Mouse (Mus musculus): ENCODE results near the gene Med29. TPM values are rescaled to one million over a fixed set of nuclear protein-coding genes. Genes with fewer than 3 reads are reported as not detected.

Med29 gene
- polyA plus RNA-seq, 1 experiment from 2014 or later = 60.2 TPM

DNA sequence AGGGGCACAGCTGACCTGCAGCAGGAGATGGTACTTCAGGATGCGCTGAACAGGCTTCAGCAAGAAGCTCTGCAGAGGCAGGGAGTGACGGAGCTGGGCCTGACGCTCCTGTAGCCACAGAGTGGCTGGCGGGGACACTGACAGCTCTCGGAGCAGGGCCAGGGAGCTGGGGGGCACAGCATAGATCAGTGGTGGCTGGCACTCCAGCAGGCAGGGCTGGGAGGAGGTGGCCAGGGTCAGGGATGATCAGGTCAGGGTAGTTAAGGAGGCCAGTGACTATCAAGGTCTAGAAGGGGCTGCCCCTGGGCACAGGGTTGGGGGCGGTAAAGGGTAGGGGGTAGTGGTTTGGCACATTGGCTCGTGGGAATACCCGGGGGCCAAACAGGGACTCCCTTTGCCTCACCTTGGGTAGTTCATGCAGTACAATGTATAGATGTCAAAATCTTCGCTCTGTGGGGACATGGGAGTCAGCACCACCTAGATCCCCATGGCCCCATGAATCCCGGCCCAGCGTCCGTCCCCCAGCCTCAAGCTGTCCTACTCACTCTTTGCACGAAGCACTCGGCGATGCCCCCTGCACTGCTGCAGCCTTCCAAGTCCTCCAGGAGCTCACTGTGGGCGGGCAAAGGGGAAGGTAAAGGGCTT, 24.1 kb downstream of the Med29 start:
- Histone ChIP-seq H3K9me3 (ENCODE audit: control insufficient read depth, low read length) (no peaks in the 10 kb centered on the region), H3K4me1 (replicated peaks; ENCODE audit: control insufficient read depth, insufficient read depth, low read length) (peaks cover 17% of the 10 kb centered on the region), H3K27me3 (replicated peaks; ENCODE audit: control insufficient read depth, insufficient read depth, low read length) (no peaks in the 10 kb centered on the region), H3K9ac (ENCODE audit: low read length) (no peak overlapping the region), H3K36me3 (ENCODE audit: control insufficient read depth, insufficient read depth, low read length) (peaks cover 69% of the 10 kb centered on the region), H3K4me3 (ENCODE audit: low read depth, low read length) (no peak overlapping the region), H3K27ac (ENCODE audit: low read depth) (no peak overlapping the region), H3K4me2 (ENCODE audit: low read length) (no peak overlapping the region)
- DNase-seq (ENCODE audit: low spot score) (no peak), ATAC-seq (replicated peaks; ENCODE audit: low FRiP score, low TSS enrichment, low read depth) (no peak)
- WGBS = 89% methylated on average over 16 of the region's 16 CpGs

DNA sequence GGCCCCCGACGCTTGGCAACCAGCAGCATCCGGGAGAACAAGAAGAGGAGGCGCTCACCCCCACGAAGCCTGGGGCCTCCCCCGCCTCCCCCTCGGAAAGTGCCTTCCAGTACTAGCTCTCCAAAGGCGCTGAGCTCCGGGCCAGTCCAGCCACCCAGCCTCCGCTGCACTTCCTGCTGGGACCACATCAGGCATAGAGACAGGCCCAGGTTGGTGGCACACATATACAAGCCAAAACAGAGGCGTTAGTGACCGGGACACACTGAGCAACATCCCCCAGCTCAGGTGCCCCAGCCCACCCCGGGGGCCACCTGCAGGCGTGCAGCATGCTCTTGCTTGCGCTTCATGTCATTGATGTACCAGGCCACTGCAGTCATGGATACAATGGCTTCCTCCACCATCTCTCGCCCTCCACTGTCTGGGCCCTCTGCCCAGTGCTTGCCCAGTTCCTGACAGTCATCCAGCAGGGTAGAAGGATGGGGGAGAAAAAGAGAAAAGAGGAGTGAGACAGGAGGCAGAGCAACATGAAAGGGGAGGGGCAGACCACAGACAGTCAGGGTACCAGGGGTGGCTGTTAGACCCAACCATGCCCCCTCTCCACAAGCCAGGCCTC, 24.7 kb downstream of the Med29 start:
- ATAC-seq (replicated peaks; ENCODE audit: low FRiP score, low TSS enrichment, low read depth) (no peak), DNase-seq (ENCODE audit: low spot score) (no peak)
- no peak overlapping the region for H3K4me2 ChIP-seq (ENCODE audit: low read length)
- WGBS = 94% methylated on average over 16 of the region's 16 CpGs
- no peak overlapping the region for H3K4me3 ChIP-seq (ENCODE audit: low read depth, low read length)
- H3K4me1 ChIP-seq (replicated peaks; ENCODE audit: control insufficient read depth, insufficient read depth, low read length) = peaks cover 17% of the 10 kb centered on the region
- H3K27me3 ChIP-seq (replicated peaks; ENCODE audit: control insufficient read depth, insufficient read depth, low read length) = no peaks in the 10 kb centered on the region
- H3K27ac ChIP-seq (ENCODE audit: low read depth) = no peak overlapping the region
- H3K36me3 ChIP-seq (ENCODE audit: control insufficient read depth, insufficient read depth, low read length) = peaks cover 76% of the 10 kb centered on the region
- no peak overlapping the region for H3K9ac ChIP-seq (ENCODE audit: low read length)
- H3K9me3 ChIP-seq (ENCODE audit: control insufficient read depth, low read length) = no peaks in the 10 kb centered on the region

DNA sequence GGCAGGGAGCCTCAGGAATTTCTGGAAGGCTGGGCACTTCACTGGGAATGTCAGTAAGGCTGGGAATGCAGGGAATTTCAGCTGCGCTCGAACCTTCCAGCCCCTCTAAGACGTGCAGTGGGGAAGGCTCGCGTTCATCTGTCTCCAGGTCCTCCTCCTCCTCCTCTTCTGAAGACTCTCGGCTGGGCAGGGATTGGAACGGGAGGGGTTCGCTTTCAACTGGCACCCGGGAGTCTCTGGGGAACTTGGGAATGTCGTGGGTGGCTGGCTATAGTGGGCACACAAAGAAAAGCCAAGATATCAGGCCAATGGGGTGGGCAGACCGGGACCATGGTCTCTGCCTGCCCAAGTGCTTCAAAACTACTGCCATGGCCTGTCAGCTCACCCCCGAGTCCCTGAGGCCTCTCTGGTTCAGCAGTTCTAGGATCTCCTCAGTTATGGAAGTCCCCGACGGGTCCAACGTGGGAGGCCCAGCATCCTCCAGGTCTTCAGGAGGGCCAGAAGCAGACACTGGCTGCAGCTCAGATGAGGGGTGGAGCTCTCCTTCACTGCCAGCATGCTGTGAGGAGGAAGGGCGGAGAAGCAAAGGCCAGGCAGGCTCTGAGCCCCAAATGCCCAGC, 30.0 kb downstream of the Med29 start:
- ATAC-seq (replicated peaks; ENCODE audit: low FRiP score, low TSS enrichment, low read depth) = no peak
- WGBS = 82% methylated on average over 16 of the region's 16 CpGs

DNA sequence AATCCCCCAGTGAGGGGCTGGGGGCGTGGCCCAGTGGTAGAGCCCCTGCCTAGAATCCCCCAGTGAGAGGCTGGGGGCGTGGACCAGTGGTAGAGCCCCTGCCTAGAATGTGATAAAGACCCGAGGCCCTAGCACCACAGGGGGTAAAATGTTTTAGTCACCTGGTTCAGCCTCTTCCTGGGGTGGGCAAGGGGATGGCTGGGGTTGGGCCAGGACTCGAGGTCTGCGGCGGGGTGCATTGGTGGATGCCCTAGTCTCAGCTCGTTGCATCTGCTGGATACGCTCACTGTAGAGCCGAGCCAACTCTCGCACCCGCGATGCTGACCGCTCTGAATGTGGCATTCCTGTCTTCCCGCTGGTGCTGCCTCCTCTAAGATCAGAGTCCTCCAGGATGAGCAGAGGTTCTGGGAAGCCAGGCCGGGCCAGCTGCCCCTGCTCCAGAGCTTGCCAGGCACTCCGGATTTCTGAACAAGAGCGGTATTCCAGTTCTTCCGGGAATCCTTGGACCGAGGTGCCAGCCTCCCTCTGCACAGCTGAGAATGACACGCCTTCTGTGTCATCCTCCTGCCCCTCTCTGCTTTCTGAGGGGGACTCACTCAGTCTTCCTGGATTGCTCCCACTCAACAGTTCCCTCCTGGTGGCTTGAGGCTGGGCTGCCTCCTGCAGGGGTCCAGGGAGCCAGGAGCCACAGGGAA, 30.7 kb downstream of the Med29 start:
- Histone ChIP-seq H3K27ac (ENCODE audit: low read depth) (no peak overlapping the region), H3K27me3 (replicated peaks; ENCODE audit: control insufficient read depth, insufficient read depth, low read length) (no peaks in the 10 kb centered on the region), H3K36me3 (ENCODE audit: control insufficient read depth, insufficient read depth, low read length) (peaks cover 82% of the 10 kb centered on the region), H3K9ac (ENCODE audit: low read length) (no peak overlapping the region), H3K4me3 (ENCODE audit: low read depth, low read length) (no peak overlapping the region), H3K4me2 (ENCODE audit: low read length) (no peak overlapping the region), H3K4me1 (replicated peaks; ENCODE audit: control insufficient read depth, insufficient read depth, low read length) (peaks cover 15% of the 10 kb centered on the region), H3K9me3 (ENCODE audit: control insufficient read depth, low read length) (no peaks in the 10 kb centered on the region)
- ATAC-seq (replicated peaks; ENCODE audit: low FRiP score, low TSS enrichment, low read depth) = no peak
- DNase-seq (ENCODE audit: low spot score) = no peak
- WGBS = 95% methylated on average over 19 of the region's 20 CpGs

More for the DNA sequence above, 30.0 kb downstream of the Med29 start:
- Histone ChIP-seq H3K36me3 (ENCODE audit: control insufficient read depth, insufficient read depth, low read length) (peaks cover 90% of the 10 kb centered on the region), H3K9ac (ENCODE audit: low read length) (no peak overlapping the region), H3K27ac (ENCODE audit: low read depth) (no peak overlapping the region), H3K27me3 (replicated peaks; ENCODE audit: control insufficient read depth, insufficient read depth, low read length) (no peaks in the 10 kb centered on the region), H3K4me1 (replicated peaks; ENCODE audit: control insufficient read depth, insufficient read depth, low read length) (peaks cover 12% of the 10 kb centered on the region), H3K4me2 (ENCODE audit: low read length) (no peak overlapping the region), H3K4me3 (ENCODE audit: low read depth, low read length) (no peak overlapping the region), H3K9me3 (ENCODE audit: control insufficient read depth, low read length) (no peaks in the 10 kb centered on the region)
- DNase-seq (ENCODE audit: low spot score) = no peak

DNA sequence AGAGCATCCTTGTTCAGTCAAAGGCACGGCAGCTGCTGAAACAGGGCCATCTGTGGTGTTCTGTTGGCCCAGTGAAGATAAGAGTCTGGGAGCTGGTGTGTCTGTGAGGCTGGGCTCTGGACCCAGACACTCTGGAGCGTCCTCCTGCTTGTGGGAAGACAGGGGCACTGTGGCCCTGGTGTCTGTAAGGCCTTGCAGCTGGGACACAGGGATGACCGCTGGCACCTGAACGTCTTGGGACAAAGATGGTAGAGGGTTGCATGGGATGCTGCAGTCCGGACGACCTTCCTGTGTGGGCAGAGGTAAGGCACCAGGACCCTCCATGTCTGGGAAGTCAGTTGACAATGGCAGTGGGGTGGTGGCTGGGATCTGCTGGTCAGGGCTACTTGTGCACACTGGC, 32.2 kb downstream of the Med29 start:
- DNase-seq (ENCODE audit: low spot score) (no peak), ATAC-seq (replicated peaks; ENCODE audit: low FRiP score, low TSS enrichment, low read depth) (no peak)
- Histone ChIP-seq H3K36me3 (ENCODE audit: control insufficient read depth, insufficient read depth, low read length) (peaks cover 67% of the 10 kb centered on the region), H3K9me3 (ENCODE audit: control insufficient read depth, low read length) (no peaks in the 10 kb centered on the region), H3K4me1 (replicated peaks; ENCODE audit: control insufficient read depth, insufficient read depth, low read length) (peaks cover 17% of the 10 kb centered on the region), H3K27me3 (replicated peaks; ENCODE audit: control insufficient read depth, insufficient read depth, low read length) (no peaks in the 10 kb centered on the region), H3K27ac (ENCODE audit: low read depth) (no peak overlapping the region), H3K4me3 (ENCODE audit: low read depth, low read length) (no peak overlapping the region), H3K9ac (ENCODE audit: low read length) (no peak overlapping the region), H3K4me2 (ENCODE audit: low read length) (no peak overlapping the region)
- whole genome bisulfite sequencing = 92% methylated on average over 6 of the region's 6 CpGs

DNA sequence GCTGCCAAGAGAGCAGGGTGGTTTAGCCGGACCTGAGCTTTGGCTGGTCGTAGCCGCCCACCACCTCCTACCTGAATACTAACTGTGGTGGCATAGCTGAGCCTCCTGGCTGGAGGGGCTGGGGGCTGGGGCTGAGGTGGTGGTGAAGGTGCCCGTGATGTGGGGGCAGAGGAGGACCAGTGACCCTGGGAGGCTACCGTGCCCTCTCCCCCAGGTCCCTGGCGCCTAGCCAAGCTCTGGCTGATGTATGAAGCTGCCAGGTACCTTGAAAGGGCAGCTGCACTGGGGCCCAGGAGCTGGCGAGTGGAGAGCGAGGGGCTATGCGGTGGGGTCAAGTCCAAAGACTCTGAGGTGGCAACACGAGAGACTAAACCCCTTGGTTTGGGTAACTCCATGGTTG, 32.7 kb downstream of the Med29 start:
- 84% methylated on average over 10 of the region's 10 CpGs for WGBS

DNA sequence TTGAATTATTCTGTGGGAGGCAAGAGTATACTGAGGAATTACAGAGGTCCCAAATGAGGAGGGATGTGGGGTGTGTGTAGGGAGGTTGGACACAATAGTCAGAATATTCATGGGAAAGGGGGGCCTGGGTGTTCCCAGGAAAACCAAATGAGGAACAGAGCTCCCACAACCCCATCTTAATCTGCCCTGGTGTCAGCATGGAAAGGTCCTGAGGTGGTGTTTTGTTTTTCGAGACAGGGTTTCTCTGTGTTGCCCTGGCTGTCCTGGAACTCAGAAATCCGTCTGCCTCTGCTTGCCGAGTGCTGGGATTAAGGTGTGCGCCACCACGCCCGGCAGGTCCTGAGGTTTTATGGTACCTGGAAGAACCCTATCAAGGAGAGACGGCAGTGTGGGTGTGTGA, 34.1 kb downstream of the Med29 start:
- no peak overlapping the region for H3K4me2 ChIP-seq (ENCODE audit: low read length)
- no peaks in the 10 kb centered on the region for H3K27me3 ChIP-seq (replicated peaks; ENCODE audit: control insufficient read depth, insufficient read depth, low read length)
- H3K4me3 ChIP-seq (ENCODE audit: low read depth, low read length) = no peak overlapping the region
- DNase-seq (ENCODE audit: low spot score) (no peak), ATAC-seq (replicated peaks; ENCODE audit: low FRiP score, low TSS enrichment, low read depth) (no peak)
- 0 out of 2 replicates have a peak overlapping the region, but pooled peaks have one; percentile 4 for H3K9ac ChIP-seq (ENCODE audit: low read length)
- peak overlapping the region; percentile 58; the same call in 1 of the 2 replicates for H3K27ac ChIP-seq (ENCODE audit: low read depth)
- no peaks in the 10 kb centered on the region for H3K9me3 ChIP-seq (ENCODE audit: control insufficient read depth, low read length)
- WGBS = 43% methylated on average over 7 of the region's 7 CpGs
- H3K36me3 ChIP-seq (ENCODE audit: control insufficient read depth, insufficient read depth, low read length) = peaks cover 61% of the 10 kb centered on the region
- H3K4me1 ChIP-seq (replicated peaks; ENCODE audit: control insufficient read depth, insufficient read depth, low read length) = peaks cover 17% of the 10 kb centered on the region

More for the DNA sequence above, 32.7 kb downstream of the Med29 start:
- Histone ChIP-seq H3K4me1 (replicated peaks; ENCODE audit: control insufficient read depth, insufficient read depth, low read length) (peaks cover 17% of the 10 kb centered on the region), H3K9ac (ENCODE audit: low read length) (no peak overlapping the region), H3K27me3 (replicated peaks; ENCODE audit: control insufficient read depth, insufficient read depth, low read length) (no peaks in the 10 kb centered on the region), H3K4me2 (ENCODE audit: low read length) (no peak overlapping the region), H3K4me3 (ENCODE audit: low read depth, low read length) (no peak overlapping the region), H3K36me3 (ENCODE audit: control insufficient read depth, insufficient read depth, low read length) (peaks cover 63% of the 10 kb centered on the region), H3K9me3 (ENCODE audit: control insufficient read depth, low read length) (no peaks in the 10 kb centered on the region), H3K27ac (ENCODE audit: low read depth) (no peak overlapping the region)
- DNase-seq (ENCODE audit: low spot score) (no peak), ATAC-seq (replicated peaks; ENCODE audit: low FRiP score, low TSS enrichment, low read depth) (no peak)

DNA sequence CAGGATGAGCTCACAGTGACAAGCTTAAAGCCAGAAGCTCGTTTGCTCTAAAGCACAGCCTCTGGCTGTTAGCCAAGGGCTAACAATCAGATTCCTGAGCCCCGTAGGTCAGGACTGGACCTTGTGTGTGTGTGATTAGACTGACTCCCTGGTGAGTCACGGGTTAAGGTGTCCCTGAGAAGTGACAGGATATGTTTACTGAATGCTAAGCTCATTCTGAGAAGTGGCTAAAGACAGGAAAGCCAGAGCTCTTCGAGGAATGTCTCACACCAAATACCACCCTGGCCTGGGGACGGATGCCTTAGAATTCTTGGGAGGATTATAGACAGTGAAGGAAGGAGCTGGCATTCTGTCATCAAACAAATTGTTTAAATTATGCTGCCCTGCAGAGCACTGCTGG, 34.5 kb downstream of the Med29 start:
- DNase-seq (ENCODE audit: low spot score) (no peak), ATAC-seq (replicated peaks; ENCODE audit: low FRiP score, low TSS enrichment, low read depth) (no peak)
- Histone ChIP-seq H3K27ac (ENCODE audit: low read depth) (peak overlapping the region; percentile 58), H3K36me3 (ENCODE audit: control insufficient read depth, insufficient read depth, low read length) (peaks cover 61% of the 10 kb centered on the region), H3K9me3 (ENCODE audit: control insufficient read depth, low read length) (no peaks in the 10 kb centered on the region), H3K9ac (ENCODE audit: low read length) (0 out of 2 replicates have a peak overlapping the region, but pooled peaks have one; percentile 4), H3K4me3 (ENCODE audit: low read depth, low read length) (no peak overlapping the region), H3K4me1 (replicated peaks; ENCODE audit: control insufficient read depth, insufficient read depth, low read length) (peaks cover 17% of the 10 kb centered on the region), H3K27me3 (replicated peaks; ENCODE audit: control insufficient read depth, insufficient read depth, low read length) (no peaks in the 10 kb centered on the region), H3K4me2 (ENCODE audit: low read length) (peak overlapping the region; percentile 18)
- WGBS = 4% methylated on average over 5 of the region's 5 CpGs
